Mouse (Mus musculus): ENCODE data around the gene Best1. TPM values are rescaled to one million over a fixed set of nuclear protein-coding genes. Genes with fewer than 3 reads are reported as not detected.
"Not testable (repeated sequence)": the region's sequence is repeated elsewhere in the genome, so short reads cannot be mapped to it uniquely, and the experiment has no call there.

The Best1 gene
- polyA plus RNA-seq, 1 experiment = 0.74 TPM

DNA sequence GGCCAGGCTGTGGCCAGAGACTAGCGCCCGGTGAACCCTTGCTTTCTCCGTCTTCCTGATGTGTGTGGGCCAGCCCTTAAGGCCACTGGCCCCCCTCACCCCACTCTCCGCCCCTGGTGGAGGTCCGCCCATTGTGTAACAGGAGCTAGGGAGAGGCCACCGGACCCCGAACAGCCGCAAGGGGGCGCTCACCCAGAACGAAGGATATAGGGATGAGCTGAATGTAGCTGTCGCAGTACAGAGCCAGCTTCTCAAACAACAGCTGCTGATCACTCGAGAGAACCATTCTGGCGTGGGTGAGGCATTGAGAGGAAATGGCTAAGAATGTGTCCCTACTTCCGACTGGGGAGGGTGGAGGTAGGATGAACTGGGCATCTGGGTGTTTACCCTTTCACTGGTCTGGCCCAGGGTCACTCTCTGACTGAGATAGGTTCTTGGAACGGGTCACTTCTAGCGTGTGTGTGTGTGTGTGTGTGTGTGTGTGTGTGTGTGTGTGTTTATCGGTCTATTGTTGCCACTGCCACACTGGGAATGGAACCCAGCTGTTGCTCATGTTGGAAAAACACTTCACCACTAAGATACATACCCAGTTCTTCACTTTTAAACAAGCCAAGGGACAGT is 8.3 kb downstream of the Best1 start:
- DNase-seq (ENCODE audit: extremely low spot score in 1 of 2, low spot score in 1 of 2) = peak; percentile 53 to 87

DNA sequence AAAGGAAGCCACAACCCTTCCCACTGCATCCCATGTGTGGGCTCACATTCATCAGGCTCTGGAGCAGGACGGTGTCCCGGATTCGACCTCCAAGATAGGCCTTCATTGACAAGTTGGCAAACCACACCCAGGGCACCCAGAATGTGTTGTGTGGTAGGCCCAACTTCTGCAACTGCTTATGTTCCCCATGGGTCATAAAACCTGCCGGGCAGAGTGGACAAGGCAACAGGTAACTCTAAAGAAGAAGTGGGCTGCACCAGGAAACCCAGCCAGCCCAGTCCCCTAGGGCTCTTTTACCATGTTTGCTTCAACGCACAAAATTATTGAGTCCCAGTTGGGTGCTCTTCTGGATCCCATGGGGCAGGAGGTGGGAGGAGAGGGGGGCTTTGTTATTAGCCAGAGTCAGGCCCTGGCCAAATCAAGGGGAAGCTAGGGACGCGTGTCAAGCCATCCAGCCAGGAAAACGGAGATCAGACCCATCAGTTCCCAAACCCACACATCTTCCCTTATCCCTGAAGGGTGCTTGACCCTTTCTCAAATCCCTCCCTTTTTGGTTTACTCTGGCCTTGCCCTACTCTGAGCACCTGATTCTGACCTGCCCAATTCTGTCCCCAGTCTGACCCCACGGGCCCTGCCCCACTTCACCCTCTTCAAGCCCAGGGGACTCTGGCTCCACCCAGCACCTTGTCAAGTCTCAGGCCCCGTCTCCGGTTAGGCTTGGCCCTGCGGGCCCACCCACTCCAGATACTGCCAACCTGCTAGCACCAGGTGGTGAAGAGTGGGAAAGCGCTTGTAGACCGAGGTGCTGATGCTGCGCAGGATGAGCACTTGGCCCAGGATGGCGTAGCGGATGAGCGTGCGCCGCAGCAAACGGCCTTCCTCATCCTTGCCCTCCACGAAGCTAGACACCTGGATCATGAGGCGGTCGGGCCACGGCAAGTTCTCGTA is 9.1 kb downstream of the Best1 start:
- DNase-seq (ENCODE audit: extremely low spot score in 1 of 2, low spot score in 1 of 2) = no peak

DNA sequence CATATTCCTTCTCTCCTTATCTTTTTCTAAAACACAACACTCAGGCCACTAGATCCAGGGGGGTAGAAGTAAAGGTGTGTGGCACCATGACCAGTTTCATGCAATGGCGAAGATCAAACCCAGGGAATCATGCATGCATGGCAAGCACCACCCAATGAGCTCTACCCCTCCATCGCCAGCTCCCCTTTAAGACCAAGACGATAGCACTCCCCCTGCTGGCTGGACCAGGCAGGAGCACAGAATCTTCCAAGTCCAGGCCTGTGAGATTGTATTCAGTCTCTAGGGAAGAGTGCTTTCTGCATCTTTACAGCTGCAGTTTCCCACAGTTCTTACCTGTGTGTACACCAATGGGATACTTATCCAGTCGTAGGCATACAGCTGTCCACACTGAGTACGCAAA is 10.1 kb downstream of the Best1 start:
- DNase-seq (ENCODE audit: extremely low spot score in 1 of 2, low spot score in 1 of 2) = peak in 1 of 2 experiments; percentile 90

DNA sequence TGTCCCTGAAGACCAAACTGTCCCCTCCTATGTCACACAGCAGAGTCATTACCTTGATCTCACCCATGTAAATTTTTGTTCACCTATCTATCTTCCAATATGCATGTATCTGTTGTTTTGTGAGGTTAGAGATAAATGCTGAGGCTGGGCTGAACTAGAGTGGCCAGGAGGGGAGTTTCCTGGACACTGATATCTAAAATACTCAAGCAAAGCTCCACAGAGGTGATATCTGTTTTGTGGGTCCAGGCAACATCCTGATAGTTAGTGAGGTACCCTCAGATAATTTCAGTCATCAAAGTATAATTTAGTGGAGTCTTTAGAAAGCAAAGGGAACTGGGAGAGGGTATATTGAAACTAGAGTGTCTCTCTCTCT is 11.6 kb downstream of the Best1 start:
- no peak for DNase-seq (ENCODE audit: extremely low spot score in 1 of 2, low spot score in 1 of 2)

DNA sequence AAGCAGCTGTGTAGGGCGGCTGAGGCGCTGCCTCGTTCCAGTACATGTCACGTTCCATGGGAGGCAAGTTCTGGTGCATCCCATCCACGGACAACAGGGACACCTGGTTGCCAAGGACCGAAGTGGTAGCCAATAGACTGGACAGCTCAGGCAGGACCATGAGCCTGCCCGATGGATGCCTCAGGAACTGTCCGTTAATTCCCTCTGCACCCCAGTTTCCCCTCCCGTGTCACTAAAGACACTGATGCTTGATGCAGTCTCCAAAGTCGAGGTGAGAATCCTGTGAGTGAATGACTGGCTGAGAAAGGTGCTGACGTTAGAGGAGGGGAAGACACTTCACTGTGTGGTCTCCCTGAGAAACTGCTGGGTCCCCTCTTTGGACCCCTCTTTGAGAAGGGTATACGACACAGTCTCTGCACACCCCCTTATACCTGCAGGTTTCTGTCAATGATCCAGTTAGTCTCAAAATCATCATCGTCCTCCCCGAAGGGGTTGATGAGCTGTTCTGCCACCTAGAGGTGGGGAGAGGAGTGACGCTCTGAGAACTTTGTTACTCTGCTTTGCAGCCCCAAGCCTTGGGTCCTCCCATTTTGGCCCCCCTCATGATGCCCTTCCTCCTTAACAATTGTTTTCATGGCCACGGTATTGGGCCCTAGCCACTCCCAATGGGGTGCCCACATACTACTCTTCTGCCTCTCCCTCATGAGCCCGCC is 12.1 kb downstream of the Best1 start:
- no peak for DNase-seq (ENCODE audit: extremely low spot score in 1 of 2, low spot score in 1 of 2)

DNA sequence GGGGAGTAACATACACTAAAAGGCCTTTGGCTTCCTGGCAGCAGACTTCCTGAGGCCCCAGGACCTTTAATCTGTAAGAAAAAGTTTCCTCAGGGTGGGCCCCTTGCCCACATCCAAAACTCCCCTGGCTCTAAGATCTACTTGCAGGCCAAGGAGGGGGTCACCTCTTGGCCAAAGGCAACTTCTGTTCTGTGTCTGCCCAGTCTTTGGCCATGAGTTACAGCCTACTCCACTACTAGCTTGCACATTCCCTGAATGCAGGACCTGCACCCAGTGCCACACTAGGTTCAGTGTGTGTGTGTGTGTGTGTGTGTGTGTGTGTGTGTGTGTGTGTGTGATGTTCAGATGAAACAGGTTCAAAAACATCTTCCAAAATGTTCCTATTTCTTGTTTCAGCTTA is 13.8 kb downstream of the Best1 start:
- no peak for DNase-seq (ENCODE audit: extremely low spot score in 1 of 2, low spot score in 1 of 2)

DNA sequence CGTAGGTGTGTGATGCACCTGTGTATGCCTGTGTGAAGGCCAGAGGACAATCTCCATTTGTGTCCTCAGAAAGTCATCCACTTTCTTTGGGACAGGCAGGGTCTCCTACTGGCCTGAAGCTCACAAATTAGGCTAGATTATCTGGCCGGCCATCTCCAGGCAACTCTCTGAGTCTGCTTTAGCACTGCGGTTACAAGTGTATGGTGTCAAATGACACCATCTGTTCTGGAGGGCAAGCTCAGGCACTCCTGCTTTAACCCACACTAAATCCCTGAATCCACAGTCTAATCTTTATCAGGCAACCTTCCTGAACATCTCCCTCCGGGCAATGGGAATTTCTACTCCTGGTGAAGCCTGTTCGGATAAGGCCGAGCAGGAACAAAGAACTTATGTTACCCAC is 14.2 kb downstream of the Best1 start:
- no peak for DNase-seq (ENCODE audit: extremely low spot score in 1 of 2, low spot score in 1 of 2)

DNA sequence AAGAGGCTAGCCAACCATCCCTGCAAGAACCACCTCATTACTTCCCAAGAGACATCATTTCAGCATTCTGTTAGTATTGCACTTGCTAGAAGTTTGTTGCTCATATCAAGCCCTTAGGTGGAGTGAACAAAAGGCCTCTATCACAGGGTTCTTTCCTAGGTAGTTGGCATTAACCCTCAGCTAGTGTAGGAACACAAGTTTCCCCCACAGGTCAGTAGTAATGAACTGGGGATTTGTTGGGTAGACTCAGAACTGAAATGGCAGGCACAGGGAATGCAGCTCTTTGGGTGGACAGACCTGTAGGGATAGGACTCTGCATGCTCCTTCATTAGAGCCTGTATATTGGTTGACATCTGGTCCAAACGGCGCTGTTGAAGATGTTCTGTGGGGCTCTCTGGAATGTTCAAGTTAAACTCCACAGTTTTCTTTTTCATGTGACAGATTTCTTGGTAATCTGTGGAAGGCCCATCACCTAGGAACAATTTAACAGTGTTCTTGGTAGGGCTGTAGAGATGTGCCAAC is 15.5 kb downstream of the Best1 start:
- DNase-seq (ENCODE audit: extremely low spot score in 1 of 2, low spot score in 1 of 2) = no peak

DNA sequence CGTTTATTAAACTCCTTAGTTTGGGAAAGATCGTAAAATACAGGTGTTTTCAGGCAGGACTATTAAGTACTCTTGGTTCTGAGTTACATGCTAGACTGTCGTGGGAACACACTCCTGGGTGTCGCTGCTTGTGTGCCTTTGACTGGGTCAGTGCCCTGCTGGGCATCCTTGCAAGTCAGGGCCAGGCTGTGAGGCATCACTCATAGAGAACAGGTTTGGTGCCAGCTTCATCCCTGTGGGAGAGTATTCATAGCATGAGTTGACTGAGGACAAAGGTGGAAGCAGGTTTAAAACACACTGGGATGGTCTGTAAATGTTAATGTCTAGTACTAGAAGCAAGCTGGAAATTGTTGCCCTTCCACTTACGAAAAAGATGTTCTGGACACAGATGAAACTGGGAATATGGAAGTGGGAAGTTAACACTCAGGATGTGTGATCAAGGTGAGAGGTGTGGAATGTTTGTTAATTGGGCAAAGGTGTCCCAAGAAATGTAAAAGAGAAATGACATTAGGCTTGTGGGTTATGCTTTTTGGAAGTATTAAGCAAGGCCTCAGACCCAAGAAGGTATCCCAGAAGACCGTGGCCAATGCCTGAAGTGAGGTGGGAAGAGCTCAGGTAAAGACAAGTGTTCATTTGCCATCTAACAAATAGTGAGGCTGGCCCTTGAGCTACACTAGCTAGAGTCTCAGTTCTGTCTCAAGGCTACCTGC is 16.1 kb downstream of the Best1 start:
- no peak for DNase-seq (ENCODE audit: extremely low spot score in 1 of 2, low spot score in 1 of 2)

DNA sequence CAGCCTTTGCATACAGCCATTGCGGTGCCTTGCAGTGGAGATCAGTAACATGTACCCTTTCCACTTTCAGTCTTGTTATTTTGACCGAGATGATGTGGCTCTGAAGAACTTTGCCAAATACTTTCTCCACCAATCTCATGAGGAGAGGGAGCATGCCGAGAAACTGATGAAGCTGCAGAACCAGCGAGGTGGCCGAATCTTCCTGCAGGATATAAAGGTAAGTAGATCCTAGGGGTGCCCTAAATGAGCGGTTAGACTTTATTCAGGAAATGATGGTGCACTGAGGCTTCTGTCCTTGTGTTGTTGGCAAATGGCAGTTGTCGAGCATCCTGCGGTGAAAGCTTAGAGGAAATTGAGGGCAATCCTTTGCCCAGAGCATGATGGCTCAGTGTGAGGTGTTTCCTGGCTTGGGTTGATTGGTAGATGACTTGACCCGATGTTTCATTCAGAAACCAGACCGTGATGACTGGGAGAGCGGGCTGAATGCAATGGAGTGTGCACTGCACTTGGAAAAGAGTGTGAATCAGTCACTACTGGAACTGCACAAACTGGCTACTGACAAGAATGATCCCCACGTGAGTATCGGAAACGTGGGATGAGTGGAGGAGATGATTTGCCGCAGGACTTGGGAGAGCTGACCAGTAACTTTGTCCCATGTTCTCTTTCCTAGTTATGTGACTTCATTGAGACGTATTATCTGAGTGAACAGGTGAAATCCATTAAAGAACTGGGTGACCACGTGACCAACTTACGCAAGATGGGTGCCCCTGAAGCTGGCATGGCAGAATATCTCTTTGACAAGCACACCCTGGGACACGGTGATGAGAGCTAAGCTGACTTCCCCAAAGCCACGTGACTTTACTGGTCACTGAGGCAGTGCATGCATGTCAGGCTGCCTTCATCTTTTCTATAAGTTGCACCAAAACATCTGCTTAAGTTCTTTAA is 17.1 kb downstream of the Best1 start:
- no peak for DNase-seq (ENCODE audit: extremely low spot score in 1 of 2, low spot score in 1 of 2)

DNA sequence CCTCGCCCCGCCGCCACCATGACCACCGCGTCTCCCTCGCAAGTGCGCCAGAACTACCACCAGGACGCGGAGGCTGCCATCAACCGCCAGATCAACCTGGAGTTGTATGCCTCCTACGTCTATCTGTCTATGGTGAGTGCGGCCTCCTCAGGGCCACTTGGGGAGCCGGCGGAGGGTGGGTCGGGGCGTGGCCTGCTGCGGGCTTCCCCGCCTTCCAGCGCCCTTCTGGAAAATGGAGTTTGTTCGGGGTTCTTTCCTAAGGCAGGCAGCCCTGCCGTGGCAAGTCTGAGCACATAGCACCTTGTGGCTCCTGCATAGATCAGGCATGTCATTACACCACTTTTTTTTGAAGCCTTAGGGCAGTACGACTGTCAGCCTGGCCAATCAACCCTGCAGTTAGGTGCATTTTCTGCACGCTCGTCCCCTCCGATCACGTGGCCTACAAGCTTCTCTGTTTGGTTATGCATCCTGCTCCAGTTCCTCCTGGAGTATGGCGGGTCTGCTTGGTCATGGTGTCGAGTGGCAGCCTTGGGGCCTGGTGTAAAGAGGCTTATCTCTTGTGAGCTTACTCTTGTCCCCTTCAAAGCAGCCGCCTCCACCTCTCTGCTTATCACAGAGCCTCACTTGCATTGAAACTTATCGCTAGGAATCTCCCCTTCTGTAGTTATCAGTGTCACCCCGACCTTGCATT is 18.4 kb downstream of the Best1 start:
- DNase-seq (ENCODE audit: extremely low spot score in 1 of 2, low spot score in 1 of 2) = peak; percentile 50 to 59

DNA sequence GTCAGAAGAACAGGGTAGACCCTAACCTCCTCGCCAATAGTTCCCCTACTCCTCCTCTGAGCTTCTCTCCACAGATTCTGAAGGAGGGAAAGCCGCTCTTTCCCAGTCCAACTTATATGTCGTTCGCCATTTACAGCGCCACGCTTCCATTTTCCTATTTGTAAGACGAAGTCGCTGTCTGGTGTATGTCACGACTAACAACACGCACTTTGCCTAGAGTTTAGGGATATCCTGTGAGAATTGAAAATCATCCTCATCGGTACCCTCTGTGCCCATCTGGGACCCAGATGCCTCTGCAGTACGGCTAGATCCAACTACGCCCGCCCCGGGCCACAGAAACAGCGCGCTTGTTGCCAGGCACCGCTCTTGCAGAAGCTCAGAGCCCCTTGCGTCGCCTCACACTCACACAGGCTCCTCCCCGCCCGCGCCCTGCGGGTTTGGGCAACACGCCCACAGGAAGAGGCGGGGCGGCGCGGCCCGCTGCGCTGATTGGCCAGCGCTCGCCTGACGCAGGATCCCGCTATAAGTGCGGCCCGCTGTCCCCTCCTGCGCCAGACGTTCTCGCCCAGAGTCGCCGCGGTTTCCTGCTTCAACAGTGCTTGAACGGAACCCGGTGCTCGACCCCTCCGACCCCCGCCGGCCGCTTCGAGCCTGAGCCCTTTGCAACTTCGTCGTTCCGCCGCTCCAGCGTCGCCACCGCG is 19.1 kb downstream of the Best1 start:
- peak; percentile 90 to 96 for DNase-seq (ENCODE audit: extremely low spot score in 1 of 2, low spot score in 1 of 2)

DNA sequence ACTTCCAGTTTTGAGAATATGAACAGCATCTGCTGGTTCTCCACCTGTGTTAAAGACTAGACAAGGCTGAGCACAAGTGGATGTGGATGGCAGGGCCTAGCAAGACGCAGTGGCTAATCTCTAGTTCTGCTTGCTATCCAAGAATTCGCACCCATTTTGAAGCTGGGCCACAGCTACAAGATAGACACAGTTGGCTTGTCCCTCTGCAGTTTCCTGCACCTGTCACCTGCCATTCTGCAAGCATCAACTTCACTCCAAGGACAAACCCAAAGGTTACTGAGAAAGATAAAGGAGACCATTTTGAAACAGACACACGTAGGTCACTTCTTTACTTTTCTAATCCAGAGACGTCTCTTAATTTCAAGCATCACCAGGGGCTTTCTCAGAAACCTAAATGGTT is 19.8 kb downstream of the Best1 start:
- DNase-seq (ENCODE audit: extremely low spot score in 1 of 2, low spot score in 1 of 2) = no peak

DNA sequence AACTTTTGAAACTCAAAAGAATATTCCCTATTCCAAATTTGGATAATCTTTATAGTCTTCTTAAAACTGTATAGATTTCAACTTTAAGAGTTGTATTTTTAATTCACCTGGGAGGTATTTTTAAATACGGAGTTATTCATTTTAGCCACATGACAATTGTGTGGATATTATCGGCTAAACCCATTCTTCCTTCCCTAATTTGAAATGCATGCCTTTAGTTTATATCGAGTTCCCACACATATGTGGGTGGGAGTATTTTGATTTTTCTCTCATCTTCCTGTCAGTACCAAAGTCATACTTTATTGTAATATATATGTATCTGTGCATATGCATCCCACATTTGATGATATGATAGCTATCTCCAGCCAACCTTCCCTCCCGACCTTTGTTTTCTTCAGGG is 21.2 kb downstream of the Best1 start, which contains the start of gene Fth1:
Fth1 (plus strand) TSS at position 341 of the 400 bp plus-strand sequence.
- no peak for DNase-seq (ENCODE audit: extremely low spot score in 1 of 2, low spot score in 1 of 2)

DNA sequence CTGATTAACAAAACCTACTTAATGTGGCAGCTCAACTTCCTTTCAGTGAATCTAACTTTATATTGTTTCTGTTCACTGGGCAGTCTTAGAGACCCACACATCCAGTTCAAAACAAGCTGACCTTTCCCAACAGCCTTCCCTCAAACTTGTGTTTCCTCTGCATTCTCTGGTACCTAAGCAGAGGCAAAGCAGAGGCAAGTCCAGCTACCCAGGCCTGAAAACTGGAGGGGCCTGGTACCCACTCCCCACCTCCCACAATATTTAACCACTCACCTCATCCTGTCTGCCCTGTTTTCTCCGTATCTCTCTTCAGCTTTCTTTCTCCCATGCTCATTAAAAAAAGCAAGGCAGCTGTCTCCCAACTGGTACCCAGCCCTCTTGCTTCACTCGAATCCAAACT is 22.3 kb downstream of the Best1 start:
- DNase-seq (ENCODE audit: extremely low spot score in 1 of 2, low spot score in 1 of 2) = no peak

DNA sequence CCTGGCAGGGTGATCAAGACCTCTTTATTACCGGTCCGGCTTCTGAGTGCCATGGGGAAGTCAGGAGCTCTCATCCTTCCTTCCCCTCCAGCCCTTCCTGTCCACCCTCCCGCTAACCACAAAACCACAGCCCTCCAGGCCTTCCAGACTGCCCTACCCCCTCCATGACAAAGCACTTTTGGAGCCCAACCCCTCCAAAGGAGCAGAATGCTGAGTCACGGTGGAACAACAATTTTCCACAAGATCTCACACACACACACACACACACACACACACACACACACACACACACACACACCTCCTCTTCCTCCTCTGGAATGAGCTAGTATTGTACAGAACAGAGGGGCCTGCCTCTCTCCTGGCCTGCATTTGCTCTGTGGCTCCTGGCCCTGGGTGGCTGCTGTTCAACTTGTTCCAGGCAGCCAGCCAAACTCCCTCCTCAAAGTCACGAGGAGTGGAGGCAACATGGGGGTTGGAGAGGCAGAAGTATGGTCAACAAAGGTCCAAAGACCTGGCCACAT is 22.9 kb downstream of the Best1 start:
- peak; percentile 55 to 79 for DNase-seq (ENCODE audit: extremely low spot score in 1 of 2, low spot score in 1 of 2)

DNA sequence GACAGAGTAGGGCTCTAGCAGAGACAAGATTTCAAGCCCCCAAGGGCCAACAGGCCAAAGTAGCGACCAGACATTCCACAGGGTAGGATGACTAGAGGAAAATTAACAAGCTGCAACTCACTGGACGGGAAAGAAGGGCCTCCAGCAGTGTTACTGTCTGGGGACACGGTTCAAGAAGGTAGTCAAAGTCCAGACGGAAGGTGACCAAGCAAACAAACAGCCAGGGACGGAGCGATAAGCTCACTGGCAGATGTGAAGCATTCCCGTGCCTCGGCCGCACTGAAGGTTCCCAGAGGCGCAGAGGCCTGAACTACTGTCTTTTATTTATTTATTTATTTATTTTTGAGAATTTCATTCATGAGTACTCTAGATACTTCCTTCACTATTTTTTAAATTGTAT is 24.3 kb downstream of the Best1 start:
- DNase-seq (ENCODE audit: extremely low spot score in 1 of 2, low spot score in 1 of 2) = no peak

DNA sequence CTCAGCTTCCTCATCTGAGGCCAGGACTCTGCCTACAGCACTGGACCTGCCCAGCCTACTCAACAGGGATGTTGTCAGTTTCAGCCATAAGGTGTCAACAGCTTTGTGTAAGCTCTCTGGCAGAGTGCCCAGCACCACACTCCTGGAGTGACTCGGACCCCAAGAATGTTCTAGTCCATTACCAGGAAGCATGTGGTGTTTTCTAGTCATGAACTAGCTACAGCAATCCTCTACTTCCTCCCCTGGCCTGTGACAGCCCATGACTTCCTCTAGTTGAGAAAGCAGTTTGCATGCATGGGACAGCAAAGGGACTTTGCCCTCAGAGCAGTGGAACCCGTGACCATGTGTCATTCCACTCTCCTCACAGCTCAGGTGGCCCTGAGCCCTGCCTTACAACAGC is 26.6 kb downstream of the Best1 start:
- DNase-seq (ENCODE audit: extremely low spot score in 1 of 2, low spot score in 1 of 2) = not testable (repeated sequence)
